Mouse (Mus musculus) small intestine, adult 2 months (tissue): ENCODE measurements at regions not wholly inside any gene's neighbourhood (a gene's known extent, or its start where the extent isn't known, plus 50 kb on each side); places are given as distances from the start of the nearest gene placed in this dataset.

Source experiments
- H3K27ac ChIP-seq: fragments of 200-500 bp; 2 replicates; pipeline ENCODE4 v1.5.1; 2012; ENCODE audit warnings: low read depth, low read length, control low read depth, inconsistent platforms; ENCODE audit not compliant: insufficient read depth
- H3K27me3 ChIP-seq: fragments of 200-500 bp; 2 replicates; pipeline ENCODE4 v1.6.1; 2012; ENCODE audit warnings: mild to moderate bottlenecking, moderate library complexity, low read length, inconsistent platforms; ENCODE audit not compliant: control insufficient read depth, insufficient read depth
- H3K36me3 ChIP-seq: fragments of 200-500 bp; 2 replicates; pipeline ENCODE4 v1.6.1; 2012; ENCODE audit warnings: mild to moderate bottlenecking, low read length, control low read depth, inconsistent platforms; ENCODE audit not compliant: control insufficient read depth, insufficient read depth
- H3K4me1 ChIP-seq: fragments of 200-500 bp; 2 replicates; pipeline ENCODE4 v1.6.1; 2012; ENCODE audit warnings: low read length, inconsistent platforms, mixed read lengths; ENCODE audit not compliant: control insufficient read depth, insufficient read depth, insufficient read length
- H3K4me3 ChIP-seq: fragments of 200-500 bp; 2 replicates; pipeline ENCODE4 v1.5.1; 2012; ENCODE audit warnings: low read depth, mild to moderate bottlenecking, control low read depth, inconsistent platforms, low read length, moderate library complexity
- CTCF ChIP-seq: fragments of 200-500 bp; IDR thresholded peaks from 2 replicates; pipeline ENCODE4 v1.5.1; 2012; ENCODE audit warnings: low read depth, mild to moderate bottlenecking, control low read depth, inconsistent platforms, low read length, moderate library complexity, mixed read lengths; ENCODE audit not compliant: insufficient replicate concordance, insufficient read length; ENCODE audit errors: extremely low read depth
- POLR2A ChIP-seq: fragments of 200-500 bp; IDR thresholded peaks from 2 replicates; pipeline ENCODE4 v1.6.1; 2012; ENCODE audit warnings: low read depth, mild to moderate bottlenecking, control low read depth, inconsistent platforms, low read length, moderate library complexity
- WGBS: fragments of 180-500 bp; shearing (Covaris S2); methylation state at CpG from one replicate; pipeline ENCODE4 v1.1.7; 2018; 5-methylcytosine and 5-hydroxymethylcytosine counted together

GRCm38 (mm10) chr10:42088570-42089234, 70.5 kb upstream of the Armc2 start:
- 26% methylated on average over 14 of the region's 14 CpGs for WGBS
- no peak overlapping the region; the same call in 1 of the 2 replicates for H3K4me3 ChIP-seq
- H3K27me3 ChIP-seq = no peaks in the 10 kb centered on the region
- peak overlapping the region; percentile 77 for H3K27ac ChIP-seq
- TF ChIP-seq POLR2A (no peak), CTCF (no peak)
- peaks cover 17% of the 10 kb centered on the region for H3K4me1 ChIP-seq
- H3K36me3 ChIP-seq = no peaks in the 10 kb centered on the region

GRCm38 (mm10) chr10:42087906-42088305, 69.7 kb upstream of the Armc2 start:
- peaks cover 19% of the 10 kb centered on the region for H3K4me1 ChIP-seq
- 95% methylated on average over 3 of the region's 3 CpGs for WGBS
- H3K27me3 ChIP-seq = no peaks in the 10 kb centered on the region

GRCm38 (mm10) chr10:42086691-42087090, 68.4 kb upstream of the Armc2 start:
- Histone ChIP-seq H3K27ac (no peak overlapping the region), H3K4me1 (peaks cover 25% of the 10 kb centered on the region), H3K27me3 (no peaks in the 10 kb centered on the region), H3K36me3 (no peaks in the 10 kb centered on the region), H3K4me3 (no peak overlapping the region)
- 95% methylated on average over 10 of the region's 10 CpGs for WGBS
- no peak for TF ChIP-seq CTCF
- no peak for TF ChIP-seq POLR2A

More at GRCm38 (mm10) chr10:42087906-42088305, 69.7 kb upstream of the Armc2 start:
- TF ChIP-seq CTCF (no peak), POLR2A (no peak)
- H3K4me3 ChIP-seq = no peak overlapping the region
- H3K27ac ChIP-seq = no peak overlapping the region
- no peaks in the 10 kb centered on the region for H3K36me3 ChIP-seq

GRCm38 (mm10) chr10:42085295-42085694, 67.1 kb upstream of the Armc2 start:
- TF ChIP-seq POLR2A = no peak
- TF ChIP-seq CTCF = no peak
- no peak overlapping the region for H3K4me3 ChIP-seq
- 92% methylated on average over 2 of the region's 2 CpGs for WGBS
- no peaks in the 10 kb centered on the region for H3K36me3 ChIP-seq
- H3K27ac ChIP-seq = no peak overlapping the region
- H3K4me1 ChIP-seq = peaks cover 28% of the 10 kb centered on the region
- H3K27me3 ChIP-seq = no peaks in the 10 kb centered on the region

GRCm38 (mm10) chr10:42082227-42082840, 64.1 kb upstream of the Armc2 start:
- TF ChIP-seq CTCF (no peak), POLR2A (no peak)
- peaks cover 10% of the 10 kb centered on the region; the same call in 1 of the 2 replicates for H3K4me1 ChIP-seq
- peak overlapping the region; percentile 64 for H3K27ac ChIP-seq
- H3K36me3 ChIP-seq = no peaks in the 10 kb centered on the region
- no peak overlapping the region for H3K4me3 ChIP-seq
- 14% methylated on average over 7 of the region's 7 CpGs for WGBS
- no peaks in the 10 kb centered on the region for H3K27me3 ChIP-seq

GRCm38 (mm10) chr10:42079775-42080174, 61.5 kb upstream of the Armc2 start:
- Histone ChIP-seq H3K4me3 (no peak overlapping the region), H3K27ac (no peak overlapping the region), H3K4me1 (peaks cover 10% of the 10 kb centered on the region; the same call in 1 of the 2 replicates), H3K27me3 (no peaks in the 10 kb centered on the region), H3K36me3 (no peaks in the 10 kb centered on the region)
- TF ChIP-seq POLR2A (no peak), CTCF (no peak)

GRCm38 (mm10) chr10:42076711-42077110, 58.5 kb upstream of the Armc2 start:
- 82% methylated on average over 4 of the region's 4 CpGs for WGBS
- Histone ChIP-seq H3K27ac (no peak overlapping the region), H3K4me1 (peaks cover 8% of the 10 kb centered on the region; the same call in 1 of the 2 replicates), H3K4me3 (no peak overlapping the region), H3K27me3 (no peaks in the 10 kb centered on the region), H3K36me3 (no peaks in the 10 kb centered on the region)
- TF ChIP-seq POLR2A (no peak), CTCF (no peak)
